In genomic region chr5:105648648-105649287, GRCm38 (mm10) we compare ENCODE assay signal across 8 mouse cellular contexts. TPM values are rescaled to one million over a fixed set of nuclear protein-coding genes. Genes with fewer than 3 reads are reported as not detected.
DNase-seq lines count a peak whose midpoint lies in the region; ATAC-seq and TF ChIP-seq lines count a peak whose summit lies in the region.

No protein-coding gene starts in this region.

- H3K4me2 ChIP-seq in hindbrain, postnatal 0 days (ENCODE audit: low read depth, low read length) = no peak overlapping the region
- H3K4me2 ChIP-seq in hindbrain, embryonic 14.5 days (replicated peaks) = no peak overlapping the region
- H3K4me2 ChIP-seq in heart, embryonic 12.5 days = peak overlapping the region; percentile 17; the same call in 1 of the 2 replicates
- H3K4me2 ChIP-seq in limb, embryonic 11.5 days (ENCODE audit: low read depth, severe bottlenecking) = no peak overlapping the region

- no peak overlapping the region for H3K4me3 ChIP-seq in hindbrain, postnatal 0 days (ENCODE audit: low read length)
- no peak overlapping the region for H3K4me3 ChIP-seq in hindbrain, embryonic 14.5 days (replicated peaks; ENCODE audit: low read length)
- H3K4me3 ChIP-seq in heart, embryonic 12.5 days = no peak overlapping the region
- H3K4me3 ChIP-seq in limb, embryonic 11.5 days (ENCODE audit: low read depth, low read length) = no peak overlapping the region

- H3K9ac ChIP-seq in hindbrain, postnatal 0 days (replicated peaks; ENCODE audit: low read length) = no peak overlapping the region
- no peak overlapping the region for H3K9ac ChIP-seq in hindbrain, embryonic 14.5 days
- H3K9ac ChIP-seq in heart, embryonic 12.5 days = peak overlapping the region; percentile 9; the same call in 1 of the 2 replicates
- no peak overlapping the region for H3K9ac ChIP-seq in limb, embryonic 11.5 days (ENCODE audit: low read length)

- WGBS in hindbrain, postnatal 0 days = 46% methylated on average over 7 of the region's 7 CpGs
- 52% methylated on average over 7 of the region's 7 CpGs for WGBS in hindbrain, embryonic 14.5 days
- WGBS in heart, embryonic 12.5 days = 30% methylated on average over 7 of the region's 7 CpGs
- 34% methylated on average over 7 of the region's 7 CpGs for WGBS in limb, embryonic 11.5 days

- no peaks in the 10 kb centered on the region for H3K27me3 ChIP-seq in hindbrain, postnatal 0 days (ENCODE audit: insufficient read depth, low read length)
- H3K27me3 ChIP-seq in hindbrain, embryonic 14.5 days (ENCODE audit: control insufficient read depth, insufficient read depth, low read length) = no peaks in the 10 kb centered on the region
- no peaks in the 10 kb centered on the region for H3K27me3 ChIP-seq in heart, embryonic 12.5 days (replicated peaks)
- no peaks in the 10 kb centered on the region for H3K27me3 ChIP-seq in limb, embryonic 11.5 days (ENCODE audit: control insufficient read depth, insufficient read depth, low read length)

- H3K36me3 ChIP-seq in hindbrain, postnatal 0 days (ENCODE audit: insufficient read depth, low read length) = no peaks in the 10 kb centered on the region
- H3K36me3 ChIP-seq in hindbrain, embryonic 14.5 days (replicated peaks; ENCODE audit: control insufficient read depth, insufficient read depth) = no peaks in the 10 kb centered on the region
- H3K36me3 ChIP-seq in heart, embryonic 12.5 days = no peaks in the 10 kb centered on the region
- H3K36me3 ChIP-seq in limb, embryonic 11.5 days (ENCODE audit: control insufficient read depth, insufficient read depth, low read length) = no peaks in the 10 kb centered on the region

- H3K9me3 ChIP-seq in hindbrain, postnatal 0 days (ENCODE audit: low read length) = no peaks in the 10 kb centered on the region
- H3K9me3 ChIP-seq in hindbrain, embryonic 14.5 days (ENCODE audit: control insufficient read depth, low read length) = no peaks in the 10 kb centered on the region
- H3K9me3 ChIP-seq in heart, embryonic 12.5 days (replicated peaks) = no peaks in the 10 kb centered on the region
- H3K9me3 ChIP-seq in limb, embryonic 11.5 days (ENCODE audit: control insufficient read depth, low read length) = no peaks in the 10 kb centered on the region

- peak; percentile 16; the same call in 1 of the 2 replicates for TF ChIP-seq CTCF in hindbrain, postnatal 0 days (IDR thresholded peaks at IDR 0.05; ENCODE audit: low read depth)

- H3K27ac ChIP-seq in hindbrain, postnatal 0 days = 0 out of 2 replicates have a peak overlapping the region, but pooled peaks have one; percentile 32
- H3K27ac ChIP-seq in hindbrain, embryonic 14.5 days = no peak overlapping the region; the same call in 1 of the 2 replicates
- peak overlapping the region; percentile 65 for H3K27ac ChIP-seq in heart, embryonic 12.5 days (ENCODE audit: poor library complexity, severe bottlenecking)
- H3K27ac ChIP-seq in limb, embryonic 11.5 days (replicated peaks; ENCODE audit: low read depth, low read length) = peak overlapping the region; percentile 24; the same call in 1 of the 2 replicates

- peak; percentile 71; the same call in 1 of the 2 replicates for ATAC-seq in hindbrain, postnatal 0 days
- no peak for ATAC-seq in hindbrain, embryonic 14.5 days (ENCODE audit: low FRiP score)
- ATAC-seq in heart, embryonic 12.5 days (ENCODE audit: insufficient number of reproducible peaks, low FRiP score) = no peak
- ATAC-seq in limb, embryonic 11.5 days (ENCODE audit: insufficient number of reproducible peaks, low FRiP score, low TSS enrichment, low read depth) = no peak
- ATAC-seq in megakaryocyte-erythroid progenitor cell, adult 5-6 weeks (replicated peaks; ENCODE audit: low FRiP score, low TSS enrichment, poor library complexity, severe bottlenecking) = peak; percentile 48

- H3K4me1 ChIP-seq in hindbrain, postnatal 0 days (ENCODE audit: insufficient read depth, low read length) = no peaks in the 10 kb centered on the region
- no peaks in the 10 kb centered on the region for H3K4me1 ChIP-seq in hindbrain, embryonic 14.5 days (replicated peaks; ENCODE audit: control insufficient read depth, insufficient read depth, low read length)
- peaks cover 21% of the 10 kb centered on the region for H3K4me1 ChIP-seq in heart, embryonic 12.5 days (replicated peaks)
- peaks cover 5% of the 10 kb centered on the region; the same call in 1 of the 2 replicates for H3K4me1 ChIP-seq in limb, embryonic 11.5 days (ENCODE audit: control insufficient read depth, insufficient read depth, low read length)

- peak; percentile 18 for DNase-seq in hindbrain, postnatal 0 days (ENCODE audit: low spot score)
- DNase-seq in hindbrain, embryonic 14.5 days (ENCODE audit: low spot score) = no peak
- DNase-seq in T-cell, adult 2 months (ENCODE audit: low spot score) = peak; percentile 90
- peak; percentile 48 for DNase-seq in limb, embryonic 11.5 days (ENCODE audit: low spot score)
- no peak for DNase-seq in cerebellum, adult 8-10 months
- DNase-seq in cerebellum, adult 9-11 months = no peak

RNA-seq across cellular contexts. Expression of gene Lrrc8d, which starts 51.0 kb away (rescaled TPM):
- total RNA-seq in hindbrain, postnatal 0 days (2014; rRNA removed) = 11.7 and 14.2 TPM in 2 replicates
- 27.6 and 27.7 TPM in 2 replicates for polyA plus RNA-seq in hindbrain, postnatal 0 days (2015; fragmentation: Nextera tagmentation; extraction: Ambion mirVana)
- polyA plus RNA-seq in hindbrain, embryonic 14.5 days (2014; fragmentation: Nextera tagmentation; extraction: Ambion mirVana) = 38.4 and 40.3 TPM in 2 replicates
- polyA plus RNA-seq in heart, embryonic 12.5 days (2016; fragmentation: Nextera tagmentation; extraction: Ambion mirVana) = 10.5 and 10.7 TPM in 2 replicates
- polyA plus RNA-seq in limb, embryonic 11.5 days (2014; fragmentation: Nextera tagmentation; extraction: Ambion mirVana) = 18.3 and 21.4 TPM in 2 replicates
- 26.5 and 30.9 TPM in 2 replicates for total RNA-seq in megakaryocyte-erythroid progenitor cell, adult 5-6 weeks (2014; fragmentation: Nextera tagmentation)
- total RNA-seq in megakaryocyte-erythroid progenitor cell, adult 5-6 weeks (2017) = 8.1 and 11.3 TPM in 2 replicates

Comparison
In these comparisons a context has a peak if more than half of its experiments do, and no peak if none do; other contexts are left out.
1. ATAC-seq: peak in hindbrain, postnatal 0 days (single experiment) and megakaryocyte-erythroid progenitor cell, adult 5-6 weeks (single experiment); none in hindbrain, embryonic 14.5 days (single experiment), heart, embryonic 12.5 days (single experiment) and limb, embryonic 11.5 days (single experiment).
2. DNase-seq: peak in hindbrain, postnatal 0 days (single experiment), T-cell, adult 2 months (single experiment) and limb, embryonic 11.5 days (single experiment); none in hindbrain, embryonic 14.5 days (single experiment), cerebellum, adult 8-10 months (single experiment) and cerebellum, adult 9-11 months (single experiment).